Mouse (Mus musculus) liver, embryonic 15.5 days (tissue): ENCODE measurements at regions not wholly inside any gene's neighbourhood (a gene's known extent, or its start where the extent isn't known, plus 50 kb on each side); places are given as distances from the start of the nearest gene placed in this dataset.

ENCODE experiments used
- ATAC-seq: fragments of 200-750 bp; cut with Nextera tagmentation; 2 replicates; pipeline ENCODE4 v1.8.0; 2017; ENCODE audit warnings: moderate number of reproducible peaks, mild to moderate bottlenecking, moderate library complexity; ENCODE audit not compliant: insufficient read depth
- H3K27ac ChIP-seq: fragments of 300-500 bp; sonication (generic); replicated peaks from 2 replicates; pipeline ENCODE4 v1.5.1; 2015; ENCODE audit warnings: mild to moderate bottlenecking, inconsistent platforms
- H3K27me3 ChIP-seq: fragments of 300-500 bp; sonication (generic); 2 replicates; pipeline ENCODE4 v1.6.1; 2015; ENCODE audit warnings: mild to moderate bottlenecking, inconsistent platforms
- H3K36me3 ChIP-seq: fragments of 300-500 bp; sonication (generic); replicated peaks from 2 replicates; pipeline ENCODE4 v1.6.1; 2015; ENCODE audit warnings: moderate library complexity, mild to moderate bottlenecking, inconsistent platforms
- H3K4me1 ChIP-seq: fragments of 300-500 bp; sonication (generic); replicated peaks from 2 replicates; pipeline ENCODE4 v1.6.1; 2015; ENCODE audit warnings: inconsistent platforms
- H3K4me2 ChIP-seq: fragments of 300-500 bp; sonication (generic); 2 replicates; pipeline ENCODE4 v1.6.1; 2015; ENCODE audit warnings: moderate library complexity, mild to moderate bottlenecking, inconsistent platforms
- H3K4me3 ChIP-seq: fragments of 300-500 bp; sonication (generic); replicated peaks from 2 replicates; pipeline ENCODE4 v1.5.1; 2015; ENCODE audit warnings: mild to moderate bottlenecking, inconsistent platforms
- H3K9ac ChIP-seq: fragments of 300-500 bp; sonication (generic); 2 replicates; pipeline ENCODE4 v1.6.1; 2015; ENCODE audit warnings: moderate library complexity, mild to moderate bottlenecking, inconsistent platforms
- H3K9me3 ChIP-seq: fragments of 300-500 bp; sonication (generic); replicated peaks from 2 replicates; pipeline ENCODE4 v1.6.1; 2016; ENCODE audit warnings: inconsistent platforms
- WGBS: fragments of 180-500 bp; shearing (Covaris S2); methylation state at CpG from one replicate; pipeline ENCODE4 v1.1.7; 2015; ENCODE audit warnings: mixed read lengths; ENCODE audit not compliant: insufficient replicate concordance; 5-methylcytosine and 5-hydroxymethylcytosine counted together

GRCm38 (mm10) chr6:88964071-88964470 lies 62.0 kb downstream of the Tpra1 start:
- H3K36me3 ChIP-seq = no peaks in the 10 kb centered on the region
- 12% methylated on average over 7 of the region's 7 CpGs for WGBS
- ATAC-seq = no peak

GRCm38 (mm10) chr6:88964911-88965310 lies 62.9 kb downstream of the Tpra1 start:
- Histone ChIP-seq H3K9me3 (no peaks in the 10 kb centered on the region), H3K27ac (no peak overlapping the region), H3K36me3 (no peaks in the 10 kb centered on the region), H3K27me3 (peaks cover 7% of the 10 kb centered on the region; the same call in 1 of the 2 replicates), H3K4me3 (no peak overlapping the region), H3K4me1 (no peaks in the 10 kb centered on the region), H3K9ac (no peak overlapping the region), H3K4me2 (no peak overlapping the region)
- ATAC-seq = no peak
- WGBS = 71% methylated on average over 6 of the region's 6 CpGs

More at GRCm38 (mm10) chr6:88964071-88964470, 62.0 kb downstream of the Tpra1 start:
- Histone ChIP-seq H3K9ac (no peak overlapping the region), H3K4me1 (no peaks in the 10 kb centered on the region), H3K27me3 (peaks cover 7% of the 10 kb centered on the region; the same call in 1 of the 2 replicates), H3K9me3 (no peaks in the 10 kb centered on the region), H3K4me3 (no peak overlapping the region), H3K27ac (no peak overlapping the region), H3K4me2 (no peak overlapping the region)

DNA sequence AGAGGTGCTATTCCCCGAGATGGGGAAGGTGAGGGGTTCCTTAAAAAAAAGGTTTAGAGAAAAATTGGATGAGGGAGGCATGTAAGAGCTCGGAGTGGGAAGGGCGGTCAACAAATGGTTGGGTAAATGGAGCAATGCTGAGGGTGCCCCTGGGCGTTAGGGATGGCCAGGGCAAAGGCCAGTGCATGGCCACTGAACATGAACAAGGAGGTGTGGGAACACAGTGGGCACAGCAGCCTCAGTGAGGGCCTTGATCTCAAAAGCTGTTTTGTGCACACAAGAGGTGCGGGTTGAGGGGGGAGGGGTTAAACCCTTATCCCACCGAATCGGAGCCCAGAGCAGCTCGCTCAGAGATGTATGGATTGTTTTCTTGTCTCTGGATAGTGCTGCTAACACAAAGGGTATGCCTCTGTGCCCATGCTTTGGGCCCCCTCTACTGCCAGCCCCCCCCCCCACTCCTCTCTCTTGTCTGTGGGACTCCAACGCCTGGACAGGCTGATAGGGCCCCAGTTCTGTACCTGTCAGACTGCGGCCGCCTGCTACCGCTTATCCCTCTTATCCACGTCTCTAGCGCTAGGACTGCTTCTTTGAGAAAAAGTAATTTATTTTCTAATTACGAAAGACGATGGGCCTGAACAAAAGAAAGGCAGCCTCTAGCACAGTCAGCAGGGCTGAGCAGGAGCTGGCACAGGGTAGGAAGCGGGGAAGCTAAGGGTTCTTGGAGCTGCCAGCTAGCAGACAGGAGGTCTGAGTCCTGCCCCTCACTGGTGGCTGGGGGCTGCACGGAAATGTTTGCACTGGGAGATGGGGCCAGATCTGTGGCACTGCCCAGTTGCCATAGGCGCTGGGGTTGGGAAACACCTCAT lies 63.5 kb downstream of the Tpra1 start:
- Histone ChIP-seq H3K9me3 (no peaks in the 10 kb centered on the region), H3K27ac (no peak overlapping the region), H3K4me3 (no peak overlapping the region), H3K27me3 (peaks cover 7% of the 10 kb centered on the region; the same call in 1 of the 2 replicates), H3K36me3 (no peaks in the 10 kb centered on the region), H3K4me1 (no peaks in the 10 kb centered on the region), H3K9ac (no peak overlapping the region), H3K4me2 (no peak overlapping the region)
- 55% methylated on average over 19 of the region's 19 CpGs for WGBS
- ATAC-seq = no peak

DNA sequence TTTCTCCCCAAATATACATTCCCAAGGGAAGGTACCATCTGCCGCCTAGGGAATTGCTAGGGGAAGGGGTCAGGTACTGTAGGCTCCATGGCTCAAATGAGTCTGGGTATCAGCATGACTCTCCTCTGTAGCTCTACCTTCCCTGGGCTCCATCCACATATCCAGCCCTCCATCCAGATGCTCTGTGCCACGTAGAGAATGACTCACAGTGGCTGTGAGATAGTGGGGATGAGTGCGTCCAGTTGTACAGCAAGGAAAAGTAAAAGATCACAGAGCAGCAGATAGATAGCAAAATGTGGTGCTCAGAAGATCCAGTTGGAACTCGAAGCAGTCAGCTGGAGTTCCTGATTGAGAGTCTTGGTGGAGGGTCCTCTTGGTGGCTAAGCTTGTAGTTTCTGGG lies 64.5 kb downstream of the Tpra1 start:
- H3K4me2 ChIP-seq = no peak overlapping the region
- no peak for ATAC-seq
- no peaks in the 10 kb centered on the region for H3K36me3 ChIP-seq
- H3K27me3 ChIP-seq = peaks cover 7% of the 10 kb centered on the region; the same call in 1 of the 2 replicates
- no peak overlapping the region for H3K9ac ChIP-seq
- 43% methylated on average over 4 of the region's 4 CpGs for WGBS
- H3K27ac ChIP-seq = no peak overlapping the region
- no peak overlapping the region for H3K4me3 ChIP-seq
- H3K9me3 ChIP-seq = no peaks in the 10 kb centered on the region
- no peaks in the 10 kb centered on the region for H3K4me1 ChIP-seq

- H3K27me3 ChIP-seq = peaks cover 11% of the 10 kb centered on the region
- H3K4me1 ChIP-seq = no peaks in the 10 kb centered on the region
- ATAC-seq = no peak
- H3K27ac ChIP-seq = no peak overlapping the region
- H3K36me3 ChIP-seq = no peaks in the 10 kb centered on the region
- no peaks in the 10 kb centered on the region for H3K9me3 ChIP-seq
- no peak overlapping the region for H3K9ac ChIP-seq
- WGBS = 40% methylated on average over 4 of the region's 4 CpGs
- no peak overlapping the region for H3K4me2 ChIP-seq
- H3K4me3 ChIP-seq = no peak overlapping the region
Measured at GRCm38 (mm10) chr6:88968842-88969241, 66.8 kb downstream of the Tpra1 start.

GRCm38 (mm10) chr6:88971729-88972128 lies 69.7 kb downstream of the Tpra1 start:
- WGBS = 39% methylated on average over 9 of the region's 9 CpGs
- no peak overlapping the region for H3K4me3 ChIP-seq
- H3K36me3 ChIP-seq = no peaks in the 10 kb centered on the region
- H3K27me3 ChIP-seq = peaks cover 18% of the 10 kb centered on the region
- H3K27ac ChIP-seq = no peak overlapping the region
- H3K9ac ChIP-seq = no peak overlapping the region
- H3K4me1 ChIP-seq = no peaks in the 10 kb centered on the region
- ATAC-seq = no peak
- no peaks in the 10 kb centered on the region for H3K9me3 ChIP-seq
- no peak overlapping the region for H3K4me2 ChIP-seq

- H3K36me3 ChIP-seq = no peaks in the 10 kb centered on the region
- H3K27me3 ChIP-seq = peaks cover 39% of the 10 kb centered on the region
- WGBS = 43% methylated on average over 7 of the region's 7 CpGs
- no peaks in the 10 kb centered on the region for H3K9me3 ChIP-seq
- H3K4me1 ChIP-seq = no peaks in the 10 kb centered on the region
- H3K4me2 ChIP-seq = no peak overlapping the region
- H3K4me3 ChIP-seq = no peak overlapping the region
- ATAC-seq = no peak
- no peak overlapping the region for H3K9ac ChIP-seq
- H3K27ac ChIP-seq = no peak overlapping the region
Measured at GRCm38 (mm10) chr6:88974457-88974856, 72.4 kb downstream of the Tpra1 start.

- no peaks in the 10 kb centered on the region for H3K9me3 ChIP-seq
- H3K36me3 ChIP-seq = no peaks in the 10 kb centered on the region
- no peak overlapping the region for H3K4me2 ChIP-seq
- no peak for ATAC-seq
- no peak overlapping the region for H3K4me3 ChIP-seq
- H3K27ac ChIP-seq = no peak overlapping the region
- 7% methylated on average over 13 of the region's 13 CpGs for WGBS
- H3K4me1 ChIP-seq = no peaks in the 10 kb centered on the region
- H3K27me3 ChIP-seq = peaks cover 50% of the 10 kb centered on the region
- H3K9ac ChIP-seq = no peak overlapping the region
Measured at GRCm38 (mm10) chr6:88976581-88976980, 74.5 kb downstream of the Tpra1 start.

DNA sequence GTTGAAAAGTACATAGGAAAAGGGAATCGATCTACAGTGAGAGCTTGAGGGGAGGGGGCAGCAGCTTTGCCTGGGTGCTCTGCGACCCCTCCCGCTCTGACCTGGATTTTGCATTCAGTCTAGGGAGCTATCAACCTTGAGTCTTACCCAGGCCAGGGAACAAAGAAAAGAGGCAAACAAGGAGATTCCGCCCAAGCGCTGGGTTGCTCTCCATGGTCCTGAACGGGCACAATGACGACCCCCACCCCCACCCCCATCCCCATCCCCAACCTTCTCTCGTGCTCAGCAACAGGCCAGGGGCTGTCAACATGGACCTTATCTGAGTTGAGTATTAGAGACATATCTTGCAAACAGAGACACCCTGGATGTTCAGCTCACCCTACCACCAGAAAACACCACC lies 74.9 kb downstream of the Tpra1 start:
- Histone ChIP-seq H3K4me3 (no peak overlapping the region), H3K9ac (no peak overlapping the region), H3K36me3 (no peaks in the 10 kb centered on the region), H3K4me1 (no peaks in the 10 kb centered on the region), H3K27ac (no peak overlapping the region), H3K27me3 (peaks cover 52% of the 10 kb centered on the region), H3K4me2 (no peak overlapping the region), H3K9me3 (no peaks in the 10 kb centered on the region)
- ATAC-seq = no peak
- whole genome bisulfite sequencing = 6% methylated on average over 8 of the region's 8 CpGs

DNA sequence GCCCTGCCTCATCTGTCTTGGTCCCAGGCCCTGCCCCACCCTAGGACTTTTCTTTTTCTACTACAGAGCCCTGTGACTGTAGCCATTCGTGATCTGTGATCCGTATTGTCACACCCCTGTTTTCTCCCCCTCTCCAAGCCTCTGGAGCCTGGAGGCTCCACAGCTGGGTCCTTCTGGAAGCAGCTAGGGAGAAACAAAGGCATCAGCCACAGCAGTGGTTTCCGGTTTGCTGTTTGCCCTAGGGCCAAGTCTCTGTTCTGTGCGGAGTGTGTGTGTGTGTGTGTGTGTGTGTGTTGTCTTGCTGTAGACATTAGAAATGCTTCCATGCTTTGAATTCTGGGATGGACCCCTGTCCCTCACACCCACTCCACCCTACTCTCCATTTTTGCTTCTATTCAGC lies 76.9 kb downstream of the Tpra1 start:
- ATAC-seq = no peak
- Histone ChIP-seq H3K9ac (no peak overlapping the region), H3K9me3 (no peaks in the 10 kb centered on the region), H3K27me3 (peaks cover 58% of the 10 kb centered on the region), H3K4me2 (no peak overlapping the region), H3K4me3 (no peak overlapping the region), H3K27ac (no peak overlapping the region), H3K36me3 (no peaks in the 10 kb centered on the region), H3K4me1 (no peaks in the 10 kb centered on the region)
- 47% methylated on average over 4 of the region's 4 CpGs for WGBS

GRCm38 (mm10) chr6:88980112-88980511 lies 78.1 kb downstream of the Tpra1 start:
- no peak for ATAC-seq
- Histone ChIP-seq H3K4me2 (no peak overlapping the region), H3K4me1 (no peaks in the 10 kb centered on the region), H3K9ac (no peak overlapping the region), H3K27ac (no peak overlapping the region), H3K9me3 (no peaks in the 10 kb centered on the region), H3K27me3 (peaks cover 57% of the 10 kb centered on the region), H3K36me3 (no peaks in the 10 kb centered on the region), H3K4me3 (no peak overlapping the region)
- 15% methylated on average over 8 of the region's 8 CpGs for WGBS

DNA sequence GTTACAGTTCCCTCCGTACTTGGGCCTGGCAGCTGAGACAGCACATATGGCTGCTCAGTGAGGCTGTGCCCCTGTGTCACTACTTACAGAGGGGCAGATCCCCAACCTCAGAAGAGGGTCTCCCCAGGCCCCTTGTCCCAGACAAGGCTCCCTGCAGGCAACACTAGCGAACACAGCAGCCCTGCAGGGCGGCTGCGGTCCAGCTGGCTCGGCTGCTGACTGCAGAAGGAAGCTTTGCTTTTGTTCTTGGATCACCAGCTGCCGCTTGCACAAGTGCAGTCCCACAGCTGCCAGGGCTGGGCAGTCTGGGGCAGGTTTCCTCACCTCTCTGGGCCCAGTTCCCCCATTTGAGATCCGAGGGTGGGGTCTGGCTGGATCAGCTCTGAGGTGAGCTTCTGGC lies 79.5 kb downstream of the Tpra1 start:
- ATAC-seq = no peak
- Histone ChIP-seq H3K4me1 (no peaks in the 10 kb centered on the region), H3K4me2 (no peak overlapping the region), H3K9ac (no peak overlapping the region), H3K27me3 (peaks cover 54% of the 10 kb centered on the region), H3K36me3 (no peaks in the 10 kb centered on the region), H3K27ac (no peak overlapping the region), H3K9me3 (no peaks in the 10 kb centered on the region), H3K4me3 (no peak overlapping the region)
- 38% methylated on average over 7 of the region's 7 CpGs for WGBS
